Mouse (Mus musculus): ENCODE results near the gene Il1r2. TPM values are rescaled to one million over a fixed set of nuclear protein-coding genes. Genes with fewer than 3 reads are reported as not detected.

The Il1r2 gene
- polyA plus RNA-seq, 1 experiment from 2014 or later, result 4.7 TPM

DNA sequence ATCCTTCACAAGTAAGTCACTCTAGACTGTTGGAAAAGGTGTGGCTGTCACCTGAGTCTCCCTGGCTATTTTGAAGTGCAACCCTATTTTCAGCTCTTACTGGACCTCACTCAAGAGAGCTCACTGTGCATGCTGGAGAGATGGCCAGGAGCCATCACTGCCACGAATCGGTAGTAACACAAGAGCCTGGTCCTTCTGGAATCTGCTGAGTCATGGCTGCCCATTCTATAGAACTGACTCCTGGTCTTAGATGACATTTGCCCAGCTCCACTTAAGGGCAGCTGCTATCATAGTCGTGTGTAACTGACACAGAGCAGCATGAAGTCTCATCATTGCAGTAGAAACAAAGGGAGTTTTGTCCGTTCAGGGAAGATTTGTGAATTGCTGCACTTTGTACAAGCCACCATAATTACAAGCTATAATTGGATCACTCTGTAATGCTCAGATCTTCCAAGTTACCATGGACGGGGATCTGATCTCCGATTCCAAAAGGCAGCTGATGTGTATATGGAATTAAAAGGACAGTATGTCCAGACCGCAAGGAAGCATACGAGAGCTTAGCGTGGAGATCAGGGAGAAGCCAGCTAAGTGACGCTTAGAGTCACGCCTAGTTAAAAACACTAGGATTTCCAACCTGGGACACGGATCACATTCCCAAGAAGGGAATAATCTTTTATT, 40.0 kb upstream of the Il1r2 start:
- Histone ChIP-seq H3K27ac (replicated peaks) (no peak overlapping the region), H3K4me2 (replicated peaks) (no peak overlapping the region), H3K4me1 (0 out of 2 replicates have a peak, but pooled peaks cover 4% of the 10 kb centered on the region), H3K27me3 (no peaks in the 10 kb centered on the region), H3K36me3 (peaks cover 3% of the 10 kb centered on the region; the same call in 1 of the 2 replicates), H3K9me3 (replicated peaks) (no peaks in the 10 kb centered on the region), H3K9ac (no peak overlapping the region), H3K4me3 (replicated peaks) (no peak overlapping the region)
- ATAC-seq (ENCODE audit: insufficient number of reproducible peaks, low FRiP score, low TSS enrichment, low read depth), result no peak
- WGBS, result 48% methylated on average over 12 of the region's 12 CpGs

DNA sequence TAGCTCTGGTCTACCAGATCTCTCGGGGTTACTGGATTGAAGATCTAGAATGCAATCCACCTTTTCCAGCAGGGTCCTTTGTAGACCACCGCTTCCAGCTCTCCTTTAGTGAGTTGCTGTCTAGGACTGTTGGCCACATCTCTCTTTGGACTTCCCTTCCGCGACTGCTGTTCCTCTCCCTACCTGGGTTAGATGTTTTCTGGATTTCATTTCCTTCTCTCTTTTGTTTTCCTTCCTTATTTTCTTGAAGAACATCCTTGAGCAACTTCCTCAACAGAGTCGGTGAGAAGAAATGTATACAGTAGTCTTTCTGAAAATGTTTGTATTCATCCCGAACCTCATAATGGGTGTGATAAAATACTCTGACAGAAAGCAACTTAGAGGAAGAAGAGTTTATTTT, 36.0 kb upstream of the Il1r2 start:
- ATAC-seq (ENCODE audit: insufficient number of reproducible peaks, low FRiP score, low TSS enrichment, low read depth), result no peak

DNA sequence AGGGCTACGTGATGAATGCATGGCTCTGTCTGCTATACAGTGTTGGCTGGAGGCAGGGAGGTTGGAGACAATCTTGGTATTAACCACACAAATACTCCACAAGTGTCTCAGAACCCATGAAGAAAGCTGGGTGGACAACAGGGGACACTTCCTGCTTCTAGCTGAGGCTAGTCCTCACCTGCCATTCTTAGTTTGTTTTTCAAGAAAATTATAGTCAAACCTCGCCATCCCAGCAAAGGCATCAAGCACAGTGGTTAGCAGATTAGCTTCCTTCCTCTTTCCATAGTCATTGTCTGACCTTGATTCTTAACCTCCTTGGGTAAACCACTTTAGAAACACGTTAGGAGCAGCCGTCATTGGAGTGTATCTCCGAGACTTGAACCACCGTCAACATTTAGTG, 28.2 kb upstream of the Il1r2 start:
- no peaks in the 10 kb centered on the region for H3K36me3 ChIP-seq
- H3K4me3 ChIP-seq (replicated peaks), result no peak overlapping the region
- no peaks in the 10 kb centered on the region for H3K4me1 ChIP-seq
- no peak for ATAC-seq (ENCODE audit: insufficient number of reproducible peaks, low FRiP score, low TSS enrichment, low read depth)
- H3K9ac ChIP-seq, result no peak overlapping the region
- no peak overlapping the region for H3K4me2 ChIP-seq (replicated peaks)
- no peak overlapping the region for H3K27ac ChIP-seq (replicated peaks)
- H3K27me3 ChIP-seq, result no peaks in the 10 kb centered on the region
- WGBS, result 81% methylated on average over 6 of the region's 6 CpGs
- H3K9me3 ChIP-seq (replicated peaks), result no peaks in the 10 kb centered on the region

More for the DNA sequence above, 36.0 kb upstream of the Il1r2 start:
- Histone ChIP-seq H3K4me3 (replicated peaks) (no peak overlapping the region), H3K9me3 (replicated peaks) (no peaks in the 10 kb centered on the region), H3K4me1 (0 out of 2 replicates have a peak, but pooled peaks cover 4% of the 10 kb centered on the region), H3K27me3 (no peaks in the 10 kb centered on the region), H3K4me2 (replicated peaks) (no peak overlapping the region), H3K9ac (no peak overlapping the region), H3K36me3 (no peaks in the 10 kb centered on the region), H3K27ac (replicated peaks) (no peak overlapping the region)
- WGBS, result 92% methylated on average over 6 of the region's 6 CpGs

DNA sequence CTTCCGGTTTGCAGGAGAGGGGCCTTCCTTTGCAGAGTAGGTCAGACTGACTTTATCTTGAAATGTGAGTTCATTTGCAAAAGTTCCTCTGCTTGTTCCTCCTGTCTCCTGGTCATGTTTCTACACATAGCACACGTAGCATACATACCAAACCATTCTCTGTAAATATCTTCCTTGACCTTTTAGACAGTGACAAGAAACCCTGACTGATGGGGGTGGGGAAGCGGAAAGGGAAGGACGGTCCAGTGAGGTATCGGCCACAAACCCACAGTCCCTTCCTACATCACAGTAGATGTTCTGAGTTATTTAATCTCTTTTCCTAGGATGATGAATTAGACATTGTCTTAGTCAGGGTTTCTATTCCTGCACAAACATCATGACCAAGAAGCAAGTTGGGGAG, 27.3 kb upstream of the Il1r2 start:
- no peaks in the 10 kb centered on the region for H3K4me1 ChIP-seq
- H3K9me3 ChIP-seq (replicated peaks), result no peaks in the 10 kb centered on the region
- H3K9ac ChIP-seq, result no peak overlapping the region
- H3K27me3 ChIP-seq, result no peaks in the 10 kb centered on the region
- no peak overlapping the region for H3K27ac ChIP-seq (replicated peaks)
- ATAC-seq (ENCODE audit: insufficient number of reproducible peaks, low FRiP score, low TSS enrichment, low read depth), result no peak
- no peak overlapping the region for H3K4me2 ChIP-seq (replicated peaks)
- WGBS, result 73% methylated on average over 5 of the region's 5 CpGs
- no peaks in the 10 kb centered on the region for H3K36me3 ChIP-seq
- no peak overlapping the region for H3K4me3 ChIP-seq (replicated peaks)

DNA sequence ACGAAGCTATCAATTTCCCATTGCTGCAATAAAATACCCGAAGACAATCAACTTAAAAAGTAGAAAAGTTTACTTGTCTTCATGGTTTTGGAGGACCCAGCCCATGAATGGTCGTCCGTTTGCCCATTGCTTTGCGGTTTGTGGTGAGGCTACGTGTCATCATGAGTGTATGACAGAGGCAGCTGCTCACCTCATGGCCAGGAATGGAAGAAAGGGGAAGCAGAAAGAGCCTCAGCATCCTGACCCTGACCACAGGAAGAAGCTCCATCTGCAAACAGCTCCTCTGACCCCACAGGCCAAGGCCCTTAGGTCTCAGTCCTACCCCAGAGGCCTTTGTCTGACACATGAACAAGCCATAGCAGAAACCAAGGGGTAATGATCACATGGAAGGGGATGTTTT, 22.7 kb upstream of the Il1r2 start:
- H3K4me2 ChIP-seq (replicated peaks), result no peak overlapping the region
- ATAC-seq (ENCODE audit: insufficient number of reproducible peaks, low FRiP score, low TSS enrichment, low read depth), result no peak
- H3K36me3 ChIP-seq, result no peaks in the 10 kb centered on the region
- no peak overlapping the region for H3K27ac ChIP-seq (replicated peaks)
- H3K27me3 ChIP-seq, result no peaks in the 10 kb centered on the region
- no peak overlapping the region for H3K9ac ChIP-seq
- H3K4me3 ChIP-seq (replicated peaks), result no peak overlapping the region
- H3K9me3 ChIP-seq (replicated peaks), result no peaks in the 10 kb centered on the region
- H3K4me1 ChIP-seq, result no peaks in the 10 kb centered on the region
- 78% methylated on average over 6 of the region's 6 CpGs for WGBS

DNA sequence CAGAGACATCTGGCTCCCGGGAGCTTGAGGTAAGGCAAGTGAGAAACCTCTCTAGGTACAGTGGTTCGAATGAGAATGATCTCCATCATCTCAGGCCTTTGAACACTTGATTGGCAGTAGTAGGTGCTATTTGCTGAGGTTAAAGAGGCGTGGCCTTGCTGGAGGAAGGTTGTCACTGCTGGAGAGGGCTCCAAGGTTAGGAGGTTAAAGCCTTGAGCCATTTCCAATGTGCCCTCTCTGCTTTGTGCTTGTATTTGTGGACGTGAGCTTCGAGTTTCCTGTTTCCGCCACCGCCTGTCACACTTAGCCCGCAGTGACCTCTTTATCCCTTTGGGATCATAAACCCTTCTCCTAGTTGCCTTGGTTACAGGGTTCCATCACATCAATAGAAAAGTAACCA, 21.7 kb upstream of the Il1r2 start:
- H3K27me3 ChIP-seq, result no peaks in the 10 kb centered on the region
- no peaks in the 10 kb centered on the region for H3K36me3 ChIP-seq
- H3K4me2 ChIP-seq (replicated peaks), result no peak overlapping the region
- H3K4me3 ChIP-seq (replicated peaks), result no peak overlapping the region
- ATAC-seq (ENCODE audit: insufficient number of reproducible peaks, low FRiP score, low TSS enrichment, low read depth), result no peak
- WGBS, result 49% methylated on average over 8 of the region's 8 CpGs
- H3K27ac ChIP-seq (replicated peaks), result no peak overlapping the region
- H3K9me3 ChIP-seq (replicated peaks), result no peaks in the 10 kb centered on the region
- H3K9ac ChIP-seq, result no peak overlapping the region
- H3K4me1 ChIP-seq, result no peaks in the 10 kb centered on the region

DNA sequence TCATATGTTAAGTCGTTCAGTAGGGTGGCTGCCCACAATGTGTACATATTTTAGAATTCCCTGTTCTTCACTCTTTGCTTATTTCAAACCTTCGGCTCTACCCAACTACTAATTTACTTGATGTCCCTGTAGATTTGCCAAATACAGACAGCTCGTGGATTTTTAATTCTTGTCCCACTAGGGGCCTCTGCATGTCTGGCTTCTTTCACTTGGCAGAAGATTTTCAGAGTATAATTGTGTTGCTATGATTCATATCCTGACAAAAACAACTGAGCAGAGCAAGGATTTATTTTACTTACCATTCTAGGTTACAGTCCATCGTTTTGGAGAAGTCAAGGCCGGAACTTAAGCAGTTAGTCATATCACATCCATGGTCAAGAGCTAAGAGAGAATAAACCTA, 20.8 kb upstream of the Il1r2 start:
- Histone ChIP-seq H3K4me2 (replicated peaks) (no peak overlapping the region), H3K36me3 (no peaks in the 10 kb centered on the region), H3K27ac (replicated peaks) (no peak overlapping the region), H3K27me3 (no peaks in the 10 kb centered on the region), H3K9ac (no peak overlapping the region), H3K4me1 (no peaks in the 10 kb centered on the region), H3K4me3 (replicated peaks) (no peak overlapping the region), H3K9me3 (replicated peaks) (no peaks in the 10 kb centered on the region)
- ATAC-seq (ENCODE audit: insufficient number of reproducible peaks, low FRiP score, low TSS enrichment, low read depth), result no peak
- 71% methylated on average over 5 of the region's 5 CpGs for WGBS

DNA sequence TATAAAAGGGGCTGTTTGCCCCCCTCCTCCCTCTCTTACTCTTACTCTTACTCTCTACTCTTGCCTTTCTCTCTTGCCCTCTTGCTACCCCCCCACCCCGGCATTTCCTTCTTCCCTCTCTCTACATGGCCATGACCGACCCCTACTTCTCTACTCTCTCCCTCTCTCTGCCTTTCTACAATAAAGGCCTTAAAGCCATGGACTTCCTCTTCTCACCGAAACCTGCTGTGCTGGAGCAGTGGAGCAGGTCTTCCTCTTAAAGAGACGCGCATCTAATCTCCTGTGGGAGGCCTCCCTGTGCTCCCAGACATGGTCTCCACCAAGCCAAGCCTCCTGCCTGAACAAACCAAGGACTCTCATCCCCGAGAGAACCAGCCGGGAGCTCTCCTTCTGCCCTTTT, 18.8 kb upstream of the Il1r2 start:
- H3K4me1 ChIP-seq, result no peaks in the 10 kb centered on the region; the same call in 1 of the 2 replicates
- H3K9me3 ChIP-seq (replicated peaks), result no peaks in the 10 kb centered on the region
- H3K4me2 ChIP-seq (replicated peaks), result no peak overlapping the region
- no peaks in the 10 kb centered on the region for H3K36me3 ChIP-seq
- H3K27me3 ChIP-seq, result no peaks in the 10 kb centered on the region
- 80% methylated on average over 7 of the region's 7 CpGs for WGBS
- no peak overlapping the region for H3K4me3 ChIP-seq (replicated peaks)
- no peak overlapping the region for H3K9ac ChIP-seq
- no peak overlapping the region for H3K27ac ChIP-seq (replicated peaks)
- ATAC-seq (ENCODE audit: insufficient number of reproducible peaks, low FRiP score, low TSS enrichment, low read depth), result no peak

DNA sequence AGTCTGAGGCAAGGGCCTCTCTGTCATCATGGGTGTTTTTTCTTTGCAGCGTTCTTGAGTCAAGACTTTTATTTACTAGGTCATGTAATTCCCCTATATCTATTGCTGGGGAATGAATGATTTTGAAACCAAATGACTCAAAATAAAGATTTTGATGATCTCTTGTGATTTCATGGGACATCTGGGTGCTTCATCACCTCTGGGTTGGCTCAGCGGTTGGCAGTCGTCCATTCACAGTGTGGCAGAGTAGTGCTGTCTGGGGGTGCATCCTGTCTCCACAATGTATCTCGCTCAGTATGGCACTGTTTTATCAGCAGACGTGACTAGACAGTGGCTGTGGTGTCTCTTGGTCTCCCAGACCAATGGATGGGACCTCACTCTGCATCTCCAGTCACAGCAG, 17.9 kb upstream of the Il1r2 start:
- no peak for ATAC-seq (ENCODE audit: insufficient number of reproducible peaks, low FRiP score, low TSS enrichment, low read depth)
- Histone ChIP-seq H3K36me3 (no peaks in the 10 kb centered on the region), H3K4me1 (no peaks in the 10 kb centered on the region; the same call in 1 of the 2 replicates), H3K4me3 (replicated peaks) (no peak overlapping the region), H3K27me3 (no peaks in the 10 kb centered on the region), H3K9ac (no peak overlapping the region), H3K27ac (replicated peaks) (no peak overlapping the region), H3K4me2 (replicated peaks) (no peak overlapping the region), H3K9me3 (replicated peaks) (no peaks in the 10 kb centered on the region)
- WGBS, result 88% methylated on average over 5 of the region's 5 CpGs

DNA sequence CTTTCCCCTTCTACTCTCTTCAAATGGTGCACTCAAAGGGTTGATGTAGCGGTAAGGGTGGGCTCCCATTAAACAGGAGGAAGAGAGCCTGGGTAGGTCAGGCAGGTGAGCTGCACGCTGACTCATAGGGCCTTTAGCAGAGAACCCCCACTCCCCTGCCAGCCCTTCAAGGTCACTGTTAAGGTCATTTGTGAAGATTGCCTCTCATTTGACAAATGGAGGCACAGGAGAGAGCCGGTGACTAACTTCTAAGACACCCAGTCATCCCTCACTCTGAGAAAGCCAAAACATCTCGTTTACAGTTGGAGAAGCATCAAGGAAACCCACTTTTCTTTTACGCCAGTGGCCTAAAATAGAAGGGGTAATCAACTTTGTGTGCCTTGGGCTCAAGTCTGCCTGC, 16.5 kb upstream of the Il1r2 start:
- Histone ChIP-seq H3K4me1 (no peaks in the 10 kb centered on the region; the same call in 1 of the 2 replicates), H3K36me3 (no peaks in the 10 kb centered on the region), H3K27me3 (no peaks in the 10 kb centered on the region), H3K4me3 (replicated peaks) (no peak overlapping the region), H3K4me2 (replicated peaks) (no peak overlapping the region), H3K9me3 (replicated peaks) (no peaks in the 10 kb centered on the region), H3K9ac (no peak overlapping the region), H3K27ac (replicated peaks) (no peak overlapping the region)
- ATAC-seq (ENCODE audit: insufficient number of reproducible peaks, low FRiP score, low TSS enrichment, low read depth), result no peak
- WGBS, result 81% methylated on average over 5 of the region's 5 CpGs

DNA sequence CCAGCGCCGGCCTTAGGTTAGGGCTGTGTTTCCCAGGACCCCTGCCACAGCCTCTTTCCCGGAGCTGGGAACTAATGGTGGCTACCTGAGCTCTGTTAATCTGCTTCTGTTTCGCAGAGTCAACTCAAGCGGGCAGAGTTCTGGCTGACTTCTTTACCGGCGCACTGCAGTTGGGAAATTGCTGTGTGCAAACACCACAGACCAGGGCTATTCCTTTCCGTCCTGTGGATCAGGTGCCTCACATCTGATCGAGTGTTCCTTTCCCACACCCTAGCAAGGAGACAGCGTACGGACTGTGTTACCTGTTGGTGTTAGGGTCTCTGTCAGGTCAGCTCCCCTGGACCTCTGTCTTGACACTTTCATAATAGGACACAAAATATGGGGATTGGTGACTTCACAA, 15.9 kb upstream of the Il1r2 start:
- no peak overlapping the region for H3K9ac ChIP-seq
- no peak overlapping the region for H3K27ac ChIP-seq (replicated peaks)
- H3K9me3 ChIP-seq (replicated peaks), result no peaks in the 10 kb centered on the region
- H3K4me1 ChIP-seq, result no peaks in the 10 kb centered on the region; the same call in 1 of the 2 replicates
- WGBS, result 52% methylated on average over 11 of the region's 11 CpGs
- H3K36me3 ChIP-seq, result no peaks in the 10 kb centered on the region
- no peak overlapping the region for H3K4me2 ChIP-seq (replicated peaks)
- H3K27me3 ChIP-seq, result no peaks in the 10 kb centered on the region
- ATAC-seq (ENCODE audit: insufficient number of reproducible peaks, low FRiP score, low TSS enrichment, low read depth), result no peak
- no peak overlapping the region for H3K4me3 ChIP-seq (replicated peaks)

DNA sequence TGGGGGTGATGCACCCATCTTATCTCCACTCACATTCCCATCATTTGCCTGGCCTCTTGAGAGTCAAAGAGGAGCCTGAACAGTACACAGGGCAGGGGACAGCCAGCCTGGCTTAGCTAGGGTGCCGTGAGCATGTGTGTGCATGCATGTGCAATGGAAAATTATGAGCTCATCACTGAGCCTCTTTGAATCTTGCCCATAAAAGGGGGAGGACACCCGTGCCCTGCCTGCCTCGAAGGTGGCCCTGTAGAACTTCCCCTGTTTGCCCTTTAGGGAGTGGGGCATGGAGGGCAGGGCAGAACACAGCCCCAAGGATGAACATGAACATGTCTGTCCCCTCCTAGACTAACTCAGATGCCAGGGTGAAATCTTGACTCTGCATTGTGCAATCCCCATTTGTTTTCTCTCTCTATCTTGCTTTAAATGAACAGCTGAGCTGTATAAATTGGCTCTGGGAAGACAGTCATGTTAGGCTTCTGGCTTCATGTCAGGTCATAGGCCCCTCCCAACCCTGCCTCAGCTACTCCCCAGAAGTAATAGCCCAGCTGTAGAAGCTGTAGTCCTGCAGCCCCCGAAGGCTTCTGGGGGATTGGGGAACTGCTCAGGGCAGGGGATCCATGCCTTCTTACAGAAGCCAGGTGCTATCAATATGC, 14.6 kb upstream of the Il1r2 start:
- no peaks in the 10 kb centered on the region for H3K27me3 ChIP-seq
- no peak overlapping the region for H3K4me2 ChIP-seq (replicated peaks)
- ATAC-seq (ENCODE audit: insufficient number of reproducible peaks, low FRiP score, low TSS enrichment, low read depth), result no peak
- H3K4me3 ChIP-seq (replicated peaks), result no peak overlapping the region
- H3K36me3 ChIP-seq, result no peaks in the 10 kb centered on the region
- H3K9ac ChIP-seq, result no peak overlapping the region
- WGBS, result 62% methylated on average over 4 of the region's 4 CpGs
- no peaks in the 10 kb centered on the region for H3K9me3 ChIP-seq (replicated peaks)
- H3K27ac ChIP-seq (replicated peaks), result no peak overlapping the region
- H3K4me1 ChIP-seq, result no peaks in the 10 kb centered on the region; the same call in 1 of the 2 replicates

Measured in embryonic facial prominence, embryonic 15.5 days (tissue).